Mouse (Mus musculus) liver, postnatal 0 days (tissue): Measurements from ENCODE around the gene Tesc. TPM values are rescaled to one million over a fixed set of nuclear protein-coding genes. Genes with fewer than 3 reads are reported as not detected.

Source experiments
- ATAC-seq: fragments of 200-750 bp; cut with Nextera tagmentation; 2 replicates; pipeline ENCODE4 v1.8.0; 2017; ENCODE audit warnings: mild to moderate bottlenecking, moderate library complexity
- DNase-seq: peaks from one replicate; pipeline ENCODE4 v3.0.0-alpha.2; 2016
- H3K27ac ChIP-seq: fragments of 300-500 bp; sonication (generic); 2 replicates; pipeline ENCODE4 v1.5.1; 2014; ENCODE audit warnings: antibody characterized with exemption, moderate library complexity, mild to moderate bottlenecking, low read depth
- H3K27me3 ChIP-seq: fragments of 300-500 bp; sonication (generic); 2 replicates; pipeline ENCODE4 v1.6.1; 2014; ENCODE audit warnings: low read length, control low read depth, mixed read lengths; ENCODE audit not compliant: insufficient read depth
- H3K36me3 ChIP-seq: fragments of 300-500 bp; sonication (generic); replicated peaks from 2 replicates; pipeline ENCODE4 v1.6.1; 2014; ENCODE audit warnings: mild to moderate bottlenecking, control low read depth, low read length, moderate library complexity, mixed read lengths; ENCODE audit not compliant: insufficient read depth
- H3K4me1 ChIP-seq: fragments of 300-500 bp; sonication (generic); 2 replicates; pipeline ENCODE4 v1.6.1; 2014; ENCODE audit warnings: antibody characterized with exemption, mild to moderate bottlenecking, control low read depth; ENCODE audit not compliant: insufficient read depth
- H3K4me2 ChIP-seq: fragments of 300-500 bp; sonication (generic); 2 replicates; pipeline ENCODE4 v1.6.1; 2014; ENCODE audit warnings: low read depth, mild to moderate bottlenecking, low read length, moderate library complexity, mixed read lengths
- H3K4me3 ChIP-seq: fragments of 300-500 bp; sonication (generic); 2 replicates; pipeline ENCODE4 v1.5.1; 2014; ENCODE audit warnings: low read depth, low read length
- H3K9ac ChIP-seq: fragments of 300-500 bp; sonication (generic); replicated peaks from 2 replicates; pipeline ENCODE4 v1.6.1; 2014; ENCODE audit warnings: mild to moderate bottlenecking, moderate library complexity
- H3K9me3 ChIP-seq: fragments of 300-500 bp; sonication (generic); 2 replicates; pipeline ENCODE4 v1.6.1; 2016; ENCODE audit warnings: mild to moderate bottlenecking, control low read depth, low read length, mixed read lengths
- CTCF ChIP-seq: sonication (generic); IDR thresholded peaks from 2 replicates; pipeline ENCODE4 v1.5.1; 2016; ENCODE audit warnings: antibody characterized with exemption, low read depth
- EP300 ChIP-seq: IDR thresholded peaks from 2 replicates; pipeline ENCODE4 v1.6.1; 2016; ENCODE audit warnings: antibody characterized with exemption, low read depth, mild to moderate bottlenecking
- WGBS: fragments of 180-500 bp; shearing (Covaris S2); extraction: QIAGEN DNeasy Blood & Tissue Kit; methylation state at CpG from one replicate; pipeline ENCODE4 v1.1.7; 2014; ENCODE audit not compliant: insufficient replicate concordance; 5-methylcytosine and 5-hydroxymethylcytosine counted together
- polyA plus RNA-seq: library from polyadenylated mRNA; unstranded; fragments of >200 nt; fragmentation: Nextera tagmentation; extraction: Ambion mirVana; gene quantifications from 2 replicates; pipeline ENCODE4 v1.2.1, GENCODE M21; 2015

Tesc gene
- polyA plus RNA-seq, 1 experiment from 2014 or later: 4.5 TPM

GRCm38 (mm10) chr5:118039241-118039668 lies 11.7 kb downstream of the Tesc start:
- Histone ChIP-seq H3K4me3 (no peak overlapping the region), H3K36me3 (no peaks in the 10 kb centered on the region), H3K4me2 (no peak overlapping the region), H3K27me3 (0 out of 2 replicates have a peak, but pooled peaks cover 3% of the 10 kb centered on the region), H3K9me3 (no peaks in the 10 kb centered on the region), H3K27ac (no peak overlapping the region), H3K9ac (no peak overlapping the region), H3K4me1 (no peaks in the 10 kb centered on the region)
- ATAC-seq (no peak), DNase-seq (no peak)
- WGBS: 67% methylated on average over 12 of the region's 12 CpGs
- TF ChIP-seq CTCF (no peak), EP300 (no peak)

GRCm38 (mm10) chr5:118042599-118042998 lies 15.1 kb downstream of the Tesc start:
- ATAC-seq: no peak
- H3K9ac ChIP-seq: no peak overlapping the region
- H3K4me2 ChIP-seq: no peak overlapping the region
- no peaks in the 10 kb centered on the region for H3K4me1 ChIP-seq
- H3K36me3 ChIP-seq: no peaks in the 10 kb centered on the region
- no peak overlapping the region for H3K4me3 ChIP-seq
- no peaks in the 10 kb centered on the region for H3K9me3 ChIP-seq
- no peak for DNase-seq
- no peaks in the 10 kb centered on the region for H3K27me3 ChIP-seq
- H3K27ac ChIP-seq: no peak overlapping the region
- WGBS: 87% methylated on average over 6 of the region's 6 CpGs
- TF ChIP-seq CTCF (no peak), EP300 (no peak)

GRCm38 (mm10) chr5:118043761-118044160 lies 16.2 kb downstream of the Tesc start:
- 78% methylated on average over 4 of the region's 4 CpGs for WGBS
- H3K4me3 ChIP-seq: no peak overlapping the region
- ATAC-seq (no peak), DNase-seq (no peak)
- TF ChIP-seq CTCF (no peak), EP300 (no peak)
- no peak overlapping the region for H3K4me2 ChIP-seq
- H3K27me3 ChIP-seq: no peaks in the 10 kb centered on the region
- H3K36me3 ChIP-seq: no peaks in the 10 kb centered on the region
- no peaks in the 10 kb centered on the region for H3K4me1 ChIP-seq
- H3K27ac ChIP-seq: no peak overlapping the region
- H3K9me3 ChIP-seq: no peaks in the 10 kb centered on the region
- no peak overlapping the region for H3K9ac ChIP-seq

GRCm38 (mm10) chr5:118044907-118045306 lies 17.4 kb downstream of the Tesc start:
- H3K4me3 ChIP-seq: no peak overlapping the region
- no peaks in the 10 kb centered on the region for H3K36me3 ChIP-seq
- H3K4me1 ChIP-seq: no peaks in the 10 kb centered on the region
- ATAC-seq: no peak
- no peak overlapping the region for H3K4me2 ChIP-seq
- H3K9me3 ChIP-seq: no peaks in the 10 kb centered on the region
- H3K27ac ChIP-seq: no peak overlapping the region
- H3K9ac ChIP-seq: no peak overlapping the region
- DNase-seq: no peak
- WGBS: 74% methylated on average over 6 of the region's 6 CpGs
- TF ChIP-seq CTCF (no peak), EP300 (no peak)
- H3K27me3 ChIP-seq: no peaks in the 10 kb centered on the region

GRCm38 (mm10) chr5:118045385-118045784 lies 17.8 kb downstream of the Tesc start:
- H3K27ac ChIP-seq: no peak overlapping the region
- H3K4me3 ChIP-seq: no peak overlapping the region
- H3K4me2 ChIP-seq: no peak overlapping the region
- no peaks in the 10 kb centered on the region for H3K36me3 ChIP-seq
- no peak for TF ChIP-seq CTCF
- no peak for TF ChIP-seq EP300
- 76% methylated on average over 9 of the region's 9 CpGs for WGBS
- H3K4me1 ChIP-seq: no peaks in the 10 kb centered on the region
- no peaks in the 10 kb centered on the region for H3K27me3 ChIP-seq
- ATAC-seq (no peak), DNase-seq (no peak)
- H3K9ac ChIP-seq: no peak overlapping the region
- H3K9me3 ChIP-seq: no peaks in the 10 kb centered on the region

GRCm38 (mm10) chr5:118047091-118047757 lies 19.7 kb downstream of the Tesc start:
- TF ChIP-seq CTCF: no peak
- TF ChIP-seq EP300: no peak
- Histone ChIP-seq H3K4me1 (no peaks in the 10 kb centered on the region), H3K9ac (no peak overlapping the region), H3K4me2 (no peak overlapping the region), H3K27ac (no peak overlapping the region), H3K4me3 (no peak overlapping the region), H3K27me3 (no peaks in the 10 kb centered on the region), H3K9me3 (no peaks in the 10 kb centered on the region), H3K36me3 (no peaks in the 10 kb centered on the region)
- 78% methylated on average over 14 of the region's 14 CpGs for WGBS
- no peak for ATAC-seq
- no peak for DNase-seq
